ENCODE assay signal across 21 mouse cellular contexts in the genomic region with DNA sequence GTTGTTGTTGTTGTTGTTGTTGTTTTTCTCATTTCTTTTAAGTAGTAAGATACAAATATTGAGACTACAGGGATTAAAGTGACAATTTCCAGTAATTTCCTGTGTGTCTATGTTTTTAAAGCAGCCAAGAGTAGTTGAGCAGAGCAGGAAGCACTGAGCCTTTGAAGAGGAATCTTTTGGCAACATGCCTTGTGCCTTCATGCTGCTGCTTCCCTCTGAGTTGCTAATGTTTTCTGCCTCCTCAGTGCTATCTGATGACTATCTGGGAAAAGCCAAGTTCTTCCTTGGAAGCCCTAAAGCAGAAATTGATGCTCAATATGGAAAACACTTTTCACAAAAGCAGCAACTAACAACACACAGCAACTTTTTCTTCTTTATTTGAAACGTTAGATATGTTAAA.
A peak's percentile ranks its signal among the peaks of the same experiment; 100 is the strongest.
DNase-seq lines count a peak whose midpoint lies in the region; ATAC-seq and TF ChIP-seq lines count a peak whose summit lies in the region.
"Had no signal": no experiment of that assay in that cellular context is flagged by ENCODE, and none has a peak within 500 bp of the region (broad histone marks: within the 10 kb centered on the region; RNA-seq: fewer than 3 reads in every experiment).

No protein-coding gene starts in this region.

- H3K27me3 ChIP-seq in limb, embryonic 14.5 days (ENCODE audit: control insufficient read depth, insufficient read depth, low read length), result no peaks in the 10 kb centered on the region
- no peaks in the 10 kb centered on the region for H3K27me3 ChIP-seq in limb, embryonic 10.5 days (ENCODE audit: low read depth, poor library complexity, severe bottlenecking)
- no peaks in the 10 kb centered on the region for H3K27me3 ChIP-seq in heart, embryonic 11.5 days (ENCODE audit: control insufficient read depth, insufficient read depth, low read length)
- H3K27me3 ChIP-seq: kidney, embryonic 15.5 days; limb, embryonic 13.5 days; liver, embryonic 15.5 days had no signal

- 63% methylated on average over 1 of the region's 1 CpGs for WGBS in limb, embryonic 14.5 days
- WGBS in limb, embryonic 10.5 days, result 78% methylated on average over 1 of the region's 1 CpGs
- 70% methylated on average over 1 of the region's 1 CpGs for WGBS in heart, embryonic 11.5 days (ENCODE audit: insufficient replicate concordance)

- H3K4me2 ChIP-seq in limb, embryonic 14.5 days (replicated peaks; ENCODE audit: low read depth, low read length, severe bottlenecking), result no peak overlapping the region
- H3K4me2 ChIP-seq in heart, embryonic 11.5 days, result no peak overlapping the region
- H3K4me2 ChIP-seq: hindbrain, embryonic 14.5 days; kidney, embryonic 15.5 days; limb, embryonic 13.5 days; liver, embryonic 15.5 days had no signal

- peak; percentile 69 to 75 for DNase-seq in cerebellum, postnatal 10 days
- DNase-seq in cerebellum, postnatal 4 days (ENCODE audit: low spot score in 2 of 2), result no peak
- no peak for DNase-seq in frontal cortex, postnatal 25 days (ENCODE audit: low spot score in 2 of 2)
- peak; percentile 34 for DNase-seq in limb, embryonic 14.5 days (ENCODE audit: low spot score)
- no peak for DNase-seq in limb, embryonic 10.5 days (ENCODE audit: low spot score)
- DNase-seq in brain, adult 2 months (ENCODE audit: low read depth, low spot score), result peak; percentile 72
- DNase-seq: adrenal gland, adult 2 months; gastrocnemius, postnatal 10 days; heart, adult 11 months; heart, postnatal 36 days; lung, postnatal 4 days; retina, postnatal 1 day; thymus, postnatal 25 days had no signal

- H3K9me3 ChIP-seq in limb, embryonic 14.5 days (ENCODE audit: control insufficient read depth, low read length), result no peaks in the 10 kb centered on the region
- H3K9me3 ChIP-seq in limb, embryonic 10.5 days (replicated peaks), result no peaks in the 10 kb centered on the region
- no peaks in the 10 kb centered on the region for H3K9me3 ChIP-seq in heart, embryonic 11.5 days (replicated peaks; ENCODE audit: control insufficient read depth, low read length)
- H3K9me3 ChIP-seq: kidney, embryonic 15.5 days; limb, embryonic 13.5 days; liver, embryonic 15.5 days had no signal

- no peak overlapping the region for H3K27ac ChIP-seq in limb, embryonic 14.5 days (replicated peaks; ENCODE audit: low read depth, low read length)
- H3K27ac ChIP-seq in limb, embryonic 10.5 days, result no peak overlapping the region
- H3K27ac ChIP-seq in heart, embryonic 11.5 days (ENCODE audit: low read depth, low read length), result no peak overlapping the region
- H3K27ac ChIP-seq: hindbrain, embryonic 14.5 days; kidney, embryonic 15.5 days; limb, embryonic 13.5 days; liver, embryonic 15.5 days had no signal

- H3K4me1 ChIP-seq in limb, embryonic 14.5 days (ENCODE audit: control insufficient read depth, insufficient read depth, low read length), result no peaks in the 10 kb centered on the region
- no peaks in the 10 kb centered on the region for H3K4me1 ChIP-seq in limb, embryonic 10.5 days
- no peaks in the 10 kb centered on the region for H3K4me1 ChIP-seq in heart, embryonic 11.5 days (ENCODE audit: control insufficient read depth, insufficient read depth, low read length)
- H3K4me1 ChIP-seq: kidney, embryonic 15.5 days; limb, embryonic 13.5 days; liver, embryonic 15.5 days had no signal

- TF ChIP-seq POLR2A in limb, embryonic 14.5 days (IDR thresholded peaks at IDR 0.05; ENCODE audit: borderline replicate concordance, extremely low read depth, insufficient read depth, insufficient read length), result no peak

- no peak overlapping the region for H3K9ac ChIP-seq in limb, embryonic 14.5 days (ENCODE audit: low read depth, low read length, severe bottlenecking)
- no peak overlapping the region for H3K9ac ChIP-seq in heart, embryonic 11.5 days (ENCODE audit: low read depth, low read length)
- H3K9ac ChIP-seq: hindbrain, embryonic 14.5 days; kidney, embryonic 15.5 days; limb, embryonic 13.5 days; liver, embryonic 15.5 days had no signal

- ATAC-seq in frontal cortex, adult (ENCODE audit: low TSS enrichment), result peak; percentile 88
- ATAC-seq in limb, embryonic 14.5 days (ENCODE audit: low FRiP score, low read depth), result no peak
- ATAC-seq in heart, embryonic 11.5 days (replicated peaks; ENCODE audit: insufficient number of reproducible peaks, low FRiP score, low TSS enrichment), result no peak
- ATAC-seq: intestine, embryonic 16.5 days had no signal

- no peak overlapping the region for H3K4me3 ChIP-seq in limb, embryonic 14.5 days (replicated peaks; ENCODE audit: low read length)
- H3K4me3 ChIP-seq in limb, embryonic 10.5 days, result no peak overlapping the region
- H3K4me3 ChIP-seq in heart, embryonic 11.5 days (ENCODE audit: low read depth, low read length), result no peak overlapping the region
- H3K4me3 ChIP-seq: erythroblast, embryonic 14.5 days; kidney, embryonic 15.5 days; limb, embryonic 13.5 days; liver, embryonic 15.5 days had no signal

- H3K36me3 ChIP-seq in limb, embryonic 14.5 days (ENCODE audit: control insufficient read depth, insufficient read depth, low read length), result no peaks in the 10 kb centered on the region
- H3K36me3 ChIP-seq in limb, embryonic 10.5 days, result no peaks in the 10 kb centered on the region
- H3K36me3 ChIP-seq in heart, embryonic 11.5 days (ENCODE audit: control insufficient read depth, insufficient read depth, low read length), result no peaks in the 10 kb centered on the region
- H3K36me3 ChIP-seq: kidney, embryonic 15.5 days; limb, embryonic 13.5 days; liver, embryonic 15.5 days had no signal

Comparison
In these comparisons a context has a peak if more than half of its experiments do, and no peak if none do; other contexts are left out.
1. DNase-seq: peak in cerebellum, postnatal 10 days (2 of 2), limb, embryonic 14.5 days (single experiment) and brain, adult 2 months (single experiment); none in cerebellum, postnatal 4 days (0 of 2), frontal cortex, postnatal 25 days (0 of 2) and limb, embryonic 10.5 days (single experiment).